Mouse (Mus musculus) C2C12 (cell line): ENCODE measurements at regions not wholly inside any gene's neighbourhood (a gene's known extent, or its start where the extent isn't known, plus 50 kb on each side); places are given as distances from the start of the nearest gene placed in this dataset.

Experiments used
- H3K27me3 ChIP-seq: one replicate; pipeline ENCODE4 v1.6.1; 2011; ENCODE audit not compliant: control insufficient read depth, insufficient read depth, insufficient read length
- H3K36me3 ChIP-seq: one replicate; pipeline ENCODE4 v1.6.1; 2011; ENCODE audit not compliant: control insufficient read depth, insufficient read depth
- H3K4me3 ChIP-seq: one replicate; pipeline ENCODE4 v1.5.1; 2011; ENCODE audit warnings: mild to moderate bottlenecking, control low read depth; ENCODE audit not compliant: poor library complexity, insufficient read depth, severe bottlenecking
- H3K79me2 ChIP-seq: one replicate; pipeline ENCODE4 v1.6.1; 2011; ENCODE audit not compliant: control insufficient read depth, insufficient read depth
- H3K79me3 ChIP-seq: one replicate; pipeline ENCODE4 v1.6.1; 2011; ENCODE audit warnings: low read depth, control low read depth
- H3ac ChIP-seq: one replicate; pipeline ENCODE3; 2011; ENCODE audit warnings: low read depth; ENCODE audit not compliant: control insufficient read depth, insufficient read length
- CEBPB ChIP-seq: IDR thresholded peaks from one replicate; pipeline ENCODE4 v1.6.1; 2011; ENCODE audit warnings: low read depth, mild to moderate bottlenecking, control low read depth, moderate library complexity
- CTCF ChIP-seq: IDR thresholded peaks from one replicate; pipeline ENCODE4 v1.5.1; 2011; ENCODE audit not compliant: control insufficient read depth, insufficient read depth, insufficient read length
- FOSL1 ChIP-seq: IDR thresholded peaks from one replicate; pipeline ENCODE4 v1.8.0; 2011; ENCODE audit warnings: mild to moderate bottlenecking, low read length; ENCODE audit not compliant: poor library complexity, insufficient read depth, severe bottlenecking
- MAX ChIP-seq: IDR thresholded peaks from one replicate; pipeline ENCODE4 v1.6.1; 2011; ENCODE audit warnings: mild to moderate bottlenecking, control low read depth
- MYOD1 ChIP-seq: IDR thresholded peaks from one replicate; pipeline ENCODE4 v1.6.1; 2011; ENCODE audit warnings: low read depth; ENCODE audit not compliant: control insufficient read depth, insufficient read length
- MYOG ChIP-seq: IDR thresholded peaks from one replicate; pipeline ENCODE4 v1.6.1; 2011; ENCODE audit not compliant: control insufficient read depth, insufficient read length; ENCODE audit errors: extremely low read depth
- USF1 ChIP-seq: IDR thresholded peaks from one replicate; pipeline ENCODE4 v1.6.1; 2011; ENCODE audit warnings: low read depth, mild to moderate bottlenecking, control low read depth, moderate library complexity

- Histone ChIP-seq H3K79me2 (no peaks in the 10 kb centered on the region), H3K4me3 (no peak overlapping the region), H3K79me3 (no peaks in the 10 kb centered on the region), H3K27me3 (no peaks in the 10 kb centered on the region), H3K36me3 (no peaks in the 10 kb centered on the region), H3ac (no peak overlapping the region)
- no peak for TF ChIP-seq FOSL1
- TF ChIP-seq USF1, result no peak
- no peak for TF ChIP-seq MYOD1
- no peak for TF ChIP-seq MAX
- TF ChIP-seq MYOG, result no peak
- TF ChIP-seq CTCF, result no peak
- no peak for TF ChIP-seq CEBPB
Measured at GRCm38 (mm10) chr10:17491611-17492305, 231.3 kb upstream of the Cited2 start.

GRCm38 (mm10) chr10:17493137-17493536 lies 229.9 kb upstream of the Cited2 start:
- H3ac ChIP-seq, result no peak overlapping the region

GRCm38 (mm10) chr10:17496831-17497230 lies 226.2 kb upstream of the Cited2 start:
- Histone ChIP-seq H3K79me3 (no peaks in the 10 kb centered on the region), H3ac (no peak overlapping the region), H3K79me2 (no peaks in the 10 kb centered on the region), H3K4me3 (no peak overlapping the region), H3K36me3 (no peaks in the 10 kb centered on the region), H3K27me3 (no peaks in the 10 kb centered on the region)
- TF ChIP-seq CEBPB, result no peak
- TF ChIP-seq MYOD1, result no peak
- TF ChIP-seq MAX, result no peak
- no peak for TF ChIP-seq USF1
- no peak for TF ChIP-seq MYOG

More at GRCm38 (mm10) chr10:17493137-17493536, 229.9 kb upstream of the Cited2 start:
- H3K79me3 ChIP-seq, result no peaks in the 10 kb centered on the region
- H3K36me3 ChIP-seq, result no peaks in the 10 kb centered on the region
- no peak overlapping the region for H3K4me3 ChIP-seq
- H3K27me3 ChIP-seq, result no peaks in the 10 kb centered on the region
- no peaks in the 10 kb centered on the region for H3K79me2 ChIP-seq
- TF ChIP-seq MAX, result no peak
- no peak for TF ChIP-seq CEBPB
- TF ChIP-seq MYOG, result no peak
- no peak for TF ChIP-seq CTCF
- no peak for TF ChIP-seq USF1
- TF ChIP-seq MYOD1, result no peak
- no peak for TF ChIP-seq FOSL1

DNA sequence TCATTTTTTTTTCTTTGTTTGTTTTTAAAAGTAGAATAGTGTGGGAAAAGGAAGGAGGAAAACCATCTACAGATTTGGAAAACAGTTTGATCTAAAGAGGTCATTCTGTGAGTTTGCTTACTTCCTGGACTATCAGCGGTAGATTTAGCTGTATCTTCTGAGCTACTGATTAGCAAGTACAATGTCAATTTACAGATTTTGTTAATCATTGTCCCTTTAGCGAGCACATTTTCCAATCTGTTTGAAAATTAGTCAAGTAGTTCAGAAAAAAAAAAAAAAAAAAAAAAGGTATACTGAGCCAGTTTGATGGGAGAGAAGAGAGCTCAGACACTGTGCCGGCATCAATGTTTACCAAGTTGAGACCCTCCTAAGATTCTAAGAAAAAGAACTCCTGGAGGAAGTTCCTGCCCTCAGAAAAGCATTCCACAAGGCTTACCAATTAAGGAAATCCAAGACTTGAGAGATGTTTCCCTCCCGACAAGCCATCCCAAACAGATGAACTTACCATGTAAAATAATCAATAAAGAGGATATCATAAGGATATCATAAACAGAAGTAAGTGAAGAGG lies 212.3 kb upstream of the Cited2 start:
- Histone ChIP-seq H3K79me3 (no peaks in the 10 kb centered on the region), H3K79me2 (no peaks in the 10 kb centered on the region), H3K4me3 (no peak overlapping the region), H3K36me3 (no peaks in the 10 kb centered on the region), H3K27me3 (no peaks in the 10 kb centered on the region), H3ac (no peak overlapping the region)
- TF ChIP-seq FOSL1 (no peak), MYOD1 (no peak), MYOG (no peak), MAX (no peak), CEBPB (no peak), CTCF (no peak), USF1 (no peak)

- H3K79me2 ChIP-seq, result no peaks in the 10 kb centered on the region
- no peaks in the 10 kb centered on the region for H3K36me3 ChIP-seq
- TF ChIP-seq MYOD1, result no peak
- no peak for TF ChIP-seq FOSL1
- TF ChIP-seq MAX, result no peak
- no peak overlapping the region for H3K4me3 ChIP-seq
- H3K79me3 ChIP-seq, result no peaks in the 10 kb centered on the region
- no peaks in the 10 kb centered on the region for H3K27me3 ChIP-seq
- no peak overlapping the region for H3ac ChIP-seq
Measured at GRCm38 (mm10) chr10:17511779-17512335, 211.2 kb upstream of the Cited2 start.

DNA sequence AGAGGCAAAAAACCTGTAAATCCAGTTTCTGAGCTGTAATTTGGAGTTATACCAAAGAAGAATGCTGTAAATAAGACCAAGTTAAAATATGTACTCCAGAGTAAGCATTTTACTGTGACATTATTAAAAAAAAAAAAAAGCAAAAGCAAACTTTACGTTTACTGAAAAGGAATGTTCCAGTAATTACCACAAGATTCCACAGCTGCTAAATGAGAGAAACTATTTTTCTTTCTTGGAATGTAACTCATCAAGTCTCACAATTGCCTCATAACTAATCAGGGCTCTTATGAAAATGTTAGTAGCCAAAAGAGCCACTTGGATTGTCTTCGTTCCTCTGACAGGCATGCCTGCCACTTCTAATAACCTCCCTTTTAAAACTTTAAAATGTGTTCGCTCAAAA lies 210.5 kb upstream of the Cited2 start:
- Histone ChIP-seq H3K79me3 (no peaks in the 10 kb centered on the region), H3K27me3 (no peaks in the 10 kb centered on the region), H3ac (no peak overlapping the region), H3K36me3 (no peaks in the 10 kb centered on the region), H3K4me3 (no peak overlapping the region), H3K79me2 (no peaks in the 10 kb centered on the region)
- no peak for TF ChIP-seq USF1
- no peak for TF ChIP-seq FOSL1
- no peak for TF ChIP-seq MYOD1
- no peak for TF ChIP-seq CTCF
- no peak for TF ChIP-seq MYOG
- TF ChIP-seq MAX, result no peak
- no peak for TF ChIP-seq CEBPB
